Mouse (Mus musculus) urinary bladder, adult 18-20 months (tissue): ENCODE measurements at regions not wholly inside any gene's neighbourhood (a gene's known extent, or its start where the extent isn't known, plus 50 kb on each side); places are given as distances from the start of the nearest gene placed in this dataset.

ENCODE experiments used
- DNase-seq, 2 experiments: peaks; one replicate each; pipeline ENCODE4 v3.0.0; 2022; ENCODE audit warnings: low spot score in 2 of 2, mixed read lengths in 2 of 2

DNA sequence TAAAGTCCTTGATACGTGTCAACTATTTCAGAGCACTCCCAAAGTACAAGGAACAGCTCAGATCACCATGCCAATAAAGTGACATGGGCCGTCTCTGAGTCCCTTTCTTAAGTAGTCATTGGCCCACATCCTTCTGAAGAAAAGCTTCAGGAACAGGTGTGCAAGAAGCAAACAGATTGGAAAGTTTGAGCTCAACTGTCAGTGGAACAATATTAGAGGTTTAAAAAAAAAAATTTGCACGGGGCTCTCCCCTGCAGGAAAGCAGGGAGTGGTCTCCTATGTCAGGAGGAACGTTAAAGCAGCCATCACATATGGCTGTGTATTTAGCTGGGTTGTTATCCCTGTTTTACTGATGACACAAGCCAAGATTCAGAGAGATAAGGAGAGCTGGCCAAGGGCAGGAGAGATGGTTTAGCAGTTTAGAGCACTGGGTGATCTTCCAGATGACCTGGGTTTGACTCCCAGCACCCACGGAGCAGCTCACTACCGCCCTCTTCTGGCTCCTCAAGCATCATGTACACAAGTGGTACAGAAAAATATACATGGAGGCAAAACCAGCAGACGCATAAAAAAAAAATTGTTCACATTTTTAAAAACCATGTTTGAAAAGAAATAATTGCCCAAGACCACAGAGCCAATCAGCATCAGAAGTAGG is 318.3 kb upstream of the Clint1 start:
- DNase-seq: no peak

GRCm38 (mm10) chr11:45535501-45536025 is 316.3 kb upstream of the Clint1 start:
- peak in 1 of 2 experiments; percentile 28 for DNase-seq

DNA sequence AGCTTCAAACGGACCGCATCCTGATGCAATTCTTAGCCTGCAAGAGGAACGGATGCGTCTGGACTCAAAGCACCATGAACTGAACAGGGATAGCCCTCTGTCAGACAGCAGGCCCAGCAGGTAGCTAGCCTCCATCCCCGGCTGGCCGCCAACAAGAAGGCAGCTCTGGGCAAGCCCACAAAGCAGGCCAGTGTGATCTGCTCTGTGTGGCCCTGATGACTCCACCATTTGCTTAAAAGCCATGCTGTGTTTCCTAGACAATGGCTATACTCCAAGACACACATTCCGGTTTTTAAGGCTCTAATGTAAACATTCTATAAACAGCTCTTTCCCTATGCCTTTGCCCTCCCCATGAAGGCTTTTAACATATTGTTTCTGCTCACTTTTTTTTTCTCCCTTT is 313.8 kb upstream of the Clint1 start:
- no peak for DNase-seq

DNA sequence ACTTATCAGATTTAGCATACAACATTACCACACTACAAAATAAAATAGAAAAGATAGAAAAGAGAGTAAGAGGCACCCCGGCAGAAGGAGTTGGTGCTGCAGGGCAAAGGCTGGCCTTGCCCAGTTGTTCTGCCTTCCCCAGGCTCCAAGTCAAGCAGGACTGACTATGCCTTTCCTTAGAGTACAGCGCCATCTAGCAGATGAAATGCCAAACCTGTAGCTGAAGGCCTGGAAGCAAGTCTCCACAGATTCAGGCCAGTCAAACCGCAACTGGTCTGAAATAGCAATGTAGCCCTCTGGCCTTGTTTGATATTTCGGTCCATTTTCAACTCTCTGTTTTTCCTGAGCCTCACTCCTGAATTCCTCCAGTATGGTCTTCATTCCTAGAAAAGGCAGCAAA is 312.4 kb upstream of the Clint1 start:
- DNase-seq: peak; percentile 27 to 58

GRCm38 (mm10) chr11:45544531-45544930 is 307.3 kb upstream of the Clint1 start:
- DNase-seq: no peak

GRCm38 (mm10) chr11:45545896-45546626 is 305.8 kb upstream of the Clint1 start:
- DNase-seq: no peak

DNA sequence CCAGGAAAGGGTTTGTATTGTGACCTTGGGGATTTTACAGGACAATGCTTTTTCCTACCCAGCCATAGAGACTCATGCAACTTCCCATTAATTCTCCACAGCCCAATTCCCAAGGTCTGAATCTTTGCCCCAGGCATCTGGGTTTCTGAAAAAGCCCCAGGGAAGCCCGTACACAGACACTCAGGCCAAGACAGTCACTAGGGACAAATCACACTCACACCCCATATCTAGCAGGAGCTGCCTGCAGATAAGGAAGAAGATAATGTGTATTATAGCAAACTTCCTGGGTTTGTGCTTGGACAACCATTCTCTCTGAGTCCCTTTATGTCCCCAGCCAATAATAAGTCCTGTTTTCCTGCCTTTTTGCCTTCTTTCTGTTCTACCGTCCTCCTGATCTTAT is 305.0 kb upstream of the Clint1 start:
- DNase-seq: no peak

GRCm38 (mm10) chr11:45550376-45550775 is 301.5 kb upstream of the Clint1 start:
- DNase-seq: no peak

GRCm38 (mm10) chr11:45577469-45578154 is 274.2 kb upstream of the Clint1 start:
- no peak for DNase-seq

DNA sequence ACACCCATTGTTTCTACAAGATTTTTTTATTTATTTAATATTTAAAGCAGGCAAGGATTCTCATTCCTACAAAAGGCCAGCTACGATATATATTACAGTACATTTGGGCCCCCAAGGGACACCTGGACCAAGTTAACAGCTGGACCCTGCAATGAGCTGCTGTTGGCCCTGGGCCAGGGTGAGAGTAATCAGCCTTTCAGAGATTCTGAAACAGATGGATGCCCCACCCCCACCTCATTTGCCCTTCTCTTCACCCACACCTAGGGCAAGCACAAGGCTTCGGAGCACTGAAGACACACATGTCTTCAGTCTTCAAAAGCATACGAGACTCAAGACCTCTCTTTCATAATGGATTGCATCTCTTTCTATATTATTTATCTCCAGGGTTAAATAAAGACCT is 259.5 kb upstream of the Clint1 start:
- no peak for DNase-seq

DNA sequence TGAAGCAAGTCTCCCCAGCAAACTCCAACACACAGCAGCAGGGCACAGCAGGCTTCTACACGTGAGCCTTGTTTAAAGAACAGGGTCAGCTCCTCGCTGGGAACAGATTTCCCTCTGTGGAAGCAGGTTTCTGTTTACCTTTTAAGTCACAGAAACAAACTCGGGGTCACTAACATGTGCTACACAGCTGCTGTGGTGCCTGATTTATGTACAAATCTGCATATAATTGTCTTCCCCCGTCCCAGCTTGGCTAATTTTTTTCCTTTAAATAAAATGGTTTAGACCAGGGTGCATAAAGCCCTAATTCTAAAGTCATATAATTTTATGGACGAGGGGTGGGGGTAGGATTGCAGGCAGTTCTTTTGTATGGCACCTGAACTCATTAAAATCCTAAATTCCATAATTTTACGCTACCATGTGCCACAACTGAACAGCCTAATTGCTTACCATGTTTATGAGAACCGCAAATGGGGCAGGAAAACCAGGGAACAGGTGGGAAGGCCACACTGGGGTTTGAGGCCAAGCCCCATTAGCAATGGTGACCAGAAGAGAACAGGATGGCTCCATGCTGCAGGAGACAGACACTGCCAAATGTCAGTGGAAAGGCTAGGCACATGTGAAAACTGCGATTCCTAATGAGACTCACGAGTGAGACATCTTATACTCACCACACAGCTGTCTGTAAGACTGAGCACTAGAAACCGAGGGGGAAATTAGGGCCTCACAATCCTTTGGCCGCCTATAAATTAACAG is 258.8 kb upstream of the Clint1 start:
- no peak for DNase-seq

GRCm38 (mm10) chr11:45595372-45595771 is 256.5 kb upstream of the Clint1 start:
- DNase-seq: no peak

GRCm38 (mm10) chr11:45621824-45622223 is 230.0 kb upstream of the Clint1 start:
- no peak for DNase-seq

- no peak for DNase-seq
Measured at GRCm38 (mm10) chr11:45622701-45623100, 229.2 kb upstream of the Clint1 start.

GRCm38 (mm10) chr11:45624233-45624632 is 227.6 kb upstream of the Clint1 start:
- no peak for DNase-seq

- DNase-seq: no peak
Measured at GRCm38 (mm10) chr11:45629250-45629649, 222.6 kb upstream of the Clint1 start.

- no peak for DNase-seq
Measured at GRCm38 (mm10) chr11:45634535-45635235, 217.2 kb upstream of the Clint1 start.

DNA sequence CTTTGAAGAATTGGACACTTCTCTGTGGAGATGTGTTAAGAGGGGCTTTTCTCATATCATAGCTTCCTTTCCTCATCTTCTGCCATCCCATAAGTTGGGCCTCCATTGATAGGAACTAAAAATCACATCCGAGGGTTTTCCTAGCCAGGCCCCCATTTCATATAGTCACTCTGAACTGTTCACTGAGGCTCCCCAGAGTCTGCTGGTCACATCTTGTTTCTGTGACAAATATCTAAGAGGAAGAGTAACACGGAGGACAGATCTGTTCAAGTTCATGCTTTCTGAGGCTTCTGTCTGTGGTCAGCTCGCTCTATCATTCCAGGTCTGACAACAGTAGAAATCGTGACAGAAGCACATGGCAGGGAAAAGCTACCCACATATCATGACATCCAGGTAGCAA is 216.0 kb upstream of the Clint1 start:
- no peak for DNase-seq

GRCm38 (mm10) chr11:45639236-45639635 is 212.6 kb upstream of the Clint1 start:
- DNase-seq: no peak

GRCm38 (mm10) chr11:45642142-45642756 is 209.6 kb upstream of the Clint1 start:
- DNase-seq: no peak
